Mouse (Mus musculus) erythroblast, embryonic 14.5 days (primary cell): Measurements from ENCODE around the gene Adipor1. TPM values are rescaled to one million over a fixed set of nuclear protein-coding genes. Genes with fewer than 3 reads are reported as not detected.

Experiments
- H3K27me3 ChIP-seq: 2 replicates; pipeline ENCODE4 v1.6.1; 2012; ENCODE audit warnings: inconsistent platforms; ENCODE audit not compliant: control insufficient read depth
- H3K36me3 ChIP-seq: 2 replicates; pipeline ENCODE4 v1.6.1; 2012; ENCODE audit warnings: mild to moderate bottlenecking, inconsistent platforms; ENCODE audit not compliant: control insufficient read depth
- H3K4me1 ChIP-seq: 2 replicates; pipeline ENCODE4 v1.6.1; 2012; ENCODE audit warnings: inconsistent platforms; ENCODE audit not compliant: control insufficient read depth
- H3K4me3 ChIP-seq: replicated peaks from 2 replicates; pipeline ENCODE3; 2012; ENCODE audit warnings: moderate library complexity, mild to moderate bottlenecking, inconsistent platforms
- H3K9me3 ChIP-seq: 2 replicates; pipeline ENCODE4 v1.6.1; 2012; ENCODE audit warnings: low read length, inconsistent platforms, mixed read lengths; ENCODE audit not compliant: control insufficient read depth
- GATA1 ChIP-seq: IDR thresholded peaks from 2 replicates; pipeline ENCODE4 v1.6.1; 2012; ENCODE audit warnings: low read length, inconsistent platforms, mixed read lengths
- TAL1 ChIP-seq: IDR thresholded peaks from 3 replicates; pipeline ENCODE4 v1.6.1; 2012; ENCODE audit warnings: low read length, inconsistent platforms, mixed read lengths
- polyA plus RNA-seq: library from polyadenylated mRNA; stranded (reverse); fragments of >175 nt; gene quantifications from 2 replicates; pipeline ENCODE4 v1.2.3, GENCODE M21; 2012

Adipor1 gene
- polyA plus RNA-seq, 1 experiment = 72.8 TPM

DNA sequence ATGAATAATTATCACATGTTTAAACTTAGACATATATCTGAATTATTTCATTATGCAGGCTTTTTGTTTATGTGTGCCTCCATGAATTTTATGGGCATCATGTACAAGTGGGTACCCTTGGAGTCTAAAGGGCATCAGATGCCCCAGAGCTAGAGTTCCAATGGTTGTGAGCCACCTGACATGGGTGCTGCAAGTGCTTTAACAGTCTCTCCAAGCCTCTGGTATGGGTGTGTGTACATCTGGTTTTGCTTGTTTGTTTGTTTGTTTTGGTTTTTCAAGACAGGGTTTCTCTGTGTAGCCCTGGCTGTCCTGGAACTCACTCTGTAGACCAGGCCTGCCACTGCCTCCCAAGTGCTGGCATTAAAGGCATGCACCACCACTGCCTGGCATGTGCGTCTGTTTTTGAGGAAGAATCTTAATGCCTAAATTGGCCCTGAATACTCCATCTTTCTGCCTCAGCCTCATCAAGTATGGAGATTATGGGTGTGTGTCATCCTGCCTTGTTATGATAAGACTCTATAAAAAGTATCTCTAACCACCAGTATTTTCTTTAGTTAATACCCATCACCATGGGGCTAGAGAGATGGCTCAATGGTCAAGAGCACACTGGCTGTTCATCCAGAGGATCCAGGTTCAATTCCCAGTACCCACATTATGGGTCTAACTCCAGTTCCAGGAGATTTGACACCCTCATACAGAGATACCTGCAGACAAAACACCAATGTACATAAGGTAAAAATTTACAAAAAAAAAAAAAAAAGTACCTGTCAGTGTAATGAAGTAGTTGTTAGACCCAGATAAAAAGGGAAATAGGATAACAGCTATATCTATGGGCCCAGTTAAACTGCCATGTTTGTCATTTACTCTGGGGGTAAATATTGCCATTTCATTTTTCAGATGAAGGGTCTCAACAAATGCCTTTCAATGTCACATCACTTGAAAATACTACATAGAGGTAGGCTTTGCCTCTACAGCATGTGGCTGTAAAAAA lies 45.4 kb downstream of the Adipor1 start:
- no peaks in the 10 kb centered on the region for H3K27me3 ChIP-seq
- H3K36me3 ChIP-seq = peaks cover 88% of the 10 kb centered on the region
- TF ChIP-seq TAL1 = peak; percentile 76
- peak; percentile 62 for TF ChIP-seq GATA1
- peak overlapping the region; percentile 44 for H3K4me3 ChIP-seq
- peaks cover 6% of the 10 kb centered on the region; the same call in 1 of the 2 replicates for H3K9me3 ChIP-seq
- H3K4me1 ChIP-seq = peaks cover 75% of the 10 kb centered on the region

Other genes with a start within 250 kb of the Adipor1 start
- not detected in 2 replicates for gene Chil1, start 233.2 kb upstream of the Adipor1 start, polyA plus RNA-seq
- gene Mybph, start 221.9 kb upstream of the Adipor1 start, polyA plus RNA-seq = not detected in 2 replicates
- not detected in 2 replicates for gene Adora1, start 179.9 kb upstream of the Adipor1 start, polyA plus RNA-seq
- gene Myog, start 125.4 kb upstream of the Adipor1 start, polyA plus RNA-seq = not detected in 2 replicates
- gene Ppfia4, start 82.5 kb upstream of the Adipor1 start, polyA plus RNA-seq = 0.03 and 0.08 TPM in 2 replicates
- 2.8 and 2.9 TPM in 2 replicates for gene Tmem183a, start 53.4 kb upstream of the Adipor1 start, polyA plus RNA-seq
- gene 4933406M09Rik, start 29.4 kb upstream of the Adipor1 start, polyA plus RNA-seq = 0.02 TPM in 1 of 2 replicates, not detected in the other
- gene Cyb5r1, start 9.8 kb upstream of the Adipor1 start, polyA plus RNA-seq = 3.2 and 3.7 TPM in 2 replicates
- gene Klhl12, start 40.2 kb downstream of the Adipor1 start, polyA plus RNA-seq = 0.63 and 1.1 TPM in 2 replicates
- gene Rabif, start 79.3 kb downstream of the Adipor1 start, polyA plus RNA-seq = 0.37 and 0.42 TPM in 2 replicates
- gene Mgat4e, start 134.3 kb downstream of the Adipor1 start, polyA plus RNA-seq = not detected in 2 replicates
- gene Kdm5b, start 144.8 kb downstream of the Adipor1 start, polyA plus RNA-seq = 0.01 and 0.05 TPM in 2 replicates
- 0.01 TPM in 2 replicates for gene Syt2, start 231.3 kb downstream of the Adipor1 start, polyA plus RNA-seq